Mouse (Mus musculus) liver, postnatal 0 days (tissue): ENCODE measurements around the gene Rin2. TPM values are rescaled to one million over a fixed set of nuclear protein-coding genes. Genes with fewer than 3 reads are reported as not detected.

Experiments
- ATAC-seq: fragments of 200-750 bp; cut with Nextera tagmentation; 2 replicates; pipeline ENCODE4 v1.8.0; 2017; ENCODE audit warnings: mild to moderate bottlenecking, moderate library complexity
- DNase-seq: peaks from one replicate; pipeline ENCODE4 v3.0.0-alpha.2; 2016
- H3K27ac ChIP-seq: fragments of 300-500 bp; sonication (generic); 2 replicates; pipeline ENCODE4 v1.5.1; 2014; ENCODE audit warnings: antibody characterized with exemption, moderate library complexity, mild to moderate bottlenecking, low read depth
- H3K27me3 ChIP-seq: fragments of 300-500 bp; sonication (generic); 2 replicates; pipeline ENCODE4 v1.6.1; 2014; ENCODE audit warnings: low read length, control low read depth, mixed read lengths; ENCODE audit not compliant: insufficient read depth
- H3K36me3 ChIP-seq: fragments of 300-500 bp; sonication (generic); replicated peaks from 2 replicates; pipeline ENCODE4 v1.6.1; 2014; ENCODE audit warnings: mild to moderate bottlenecking, control low read depth, low read length, moderate library complexity, mixed read lengths; ENCODE audit not compliant: insufficient read depth
- H3K4me1 ChIP-seq: fragments of 300-500 bp; sonication (generic); 2 replicates; pipeline ENCODE4 v1.6.1; 2014; ENCODE audit warnings: antibody characterized with exemption, mild to moderate bottlenecking, control low read depth; ENCODE audit not compliant: insufficient read depth
- H3K4me2 ChIP-seq: fragments of 300-500 bp; sonication (generic); 2 replicates; pipeline ENCODE4 v1.6.1; 2014; ENCODE audit warnings: low read depth, mild to moderate bottlenecking, low read length, moderate library complexity, mixed read lengths
- H3K4me3 ChIP-seq: fragments of 300-500 bp; sonication (generic); 2 replicates; pipeline ENCODE4 v1.5.1; 2014; ENCODE audit warnings: low read depth, low read length
- H3K9ac ChIP-seq: fragments of 300-500 bp; sonication (generic); replicated peaks from 2 replicates; pipeline ENCODE4 v1.6.1; 2014; ENCODE audit warnings: mild to moderate bottlenecking, moderate library complexity
- H3K9me3 ChIP-seq: fragments of 300-500 bp; sonication (generic); 2 replicates; pipeline ENCODE4 v1.6.1; 2016; ENCODE audit warnings: mild to moderate bottlenecking, control low read depth, low read length, mixed read lengths
- CTCF ChIP-seq: sonication (generic); IDR thresholded peaks from 2 replicates; pipeline ENCODE4 v1.5.1; 2016; ENCODE audit warnings: antibody characterized with exemption, low read depth
- EP300 ChIP-seq: IDR thresholded peaks from 2 replicates; pipeline ENCODE4 v1.6.1; 2016; ENCODE audit warnings: antibody characterized with exemption, low read depth, mild to moderate bottlenecking
- WGBS: fragments of 180-500 bp; shearing (Covaris S2); extraction: QIAGEN DNeasy Blood & Tissue Kit; methylation state at CpG from one replicate; pipeline ENCODE4 v1.1.7; 2014; ENCODE audit not compliant: insufficient replicate concordance; 5-methylcytosine and 5-hydroxymethylcytosine counted together
- polyA plus RNA-seq: library from polyadenylated mRNA; unstranded; fragments of >200 nt; fragmentation: Nextera tagmentation; extraction: Ambion mirVana; gene quantifications from 2 replicates; pipeline ENCODE4 v1.2.1, GENCODE M21; 2015

The Rin2 gene
- polyA plus RNA-seq, 1 experiment from 2014 or later: 5.0 TPM

DNA sequence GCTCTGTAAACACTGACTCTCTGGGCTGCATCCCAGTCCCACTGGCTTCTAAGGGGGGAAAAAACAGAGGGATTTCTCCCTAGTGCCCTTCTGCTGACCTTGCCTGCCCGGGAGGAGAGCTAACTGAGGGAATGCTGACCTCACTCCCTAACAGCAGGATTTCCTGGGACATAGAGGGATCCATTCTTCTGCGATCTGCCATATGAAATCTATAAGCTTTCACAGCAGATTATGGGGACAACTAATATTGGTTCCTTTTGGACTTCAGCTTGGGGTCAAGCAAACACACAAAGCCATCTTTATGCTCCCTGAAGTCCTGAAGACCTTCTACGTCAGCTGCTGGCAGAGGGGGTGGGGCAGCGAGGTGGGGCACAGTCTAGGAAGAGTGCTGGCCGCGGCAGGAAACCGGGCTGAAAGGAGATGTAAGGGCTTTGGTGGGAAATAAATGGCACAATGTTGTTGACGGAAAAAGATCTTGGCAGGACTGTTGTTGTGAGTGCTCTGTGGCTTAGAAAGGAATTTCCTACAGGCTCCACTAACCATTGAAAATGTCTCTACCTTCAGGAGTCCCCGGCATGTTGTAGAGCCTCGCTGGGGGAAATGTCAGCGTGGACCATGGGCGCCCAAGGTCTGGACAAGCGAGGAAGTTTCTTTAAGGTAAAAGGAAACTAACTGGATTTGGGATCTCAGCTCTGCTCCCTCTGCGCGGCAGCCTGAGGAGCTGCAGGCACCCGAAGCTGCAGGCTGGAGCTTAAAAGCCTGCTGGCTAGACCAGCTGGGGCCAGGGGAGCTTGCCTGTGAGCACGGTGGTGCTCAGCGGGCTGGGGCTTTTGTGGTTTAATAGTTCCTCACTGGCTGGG is 111.0 kb downstream of the Rin2 start:
- Histone ChIP-seq H3K4me1 (peaks cover 7% of the 10 kb centered on the region; the same call in 1 of the 2 replicates), H3K9ac (peak overlapping the region; percentile 19; the same call in 1 of the 2 replicates), H3K4me2 (peak overlapping the region; percentile 64), H3K9me3 (no peaks in the 10 kb centered on the region), H3K4me3 (peak overlapping the region; percentile 24; the same call in 1 of the 2 replicates), H3K27ac (peak overlapping the region; percentile 66), H3K27me3 (no peaks in the 10 kb centered on the region), H3K36me3 (no peaks in the 10 kb centered on the region)
- no peak for TF ChIP-seq CTCF
- DNase-seq (peak; percentile 48), ATAC-seq (peak; percentile 43; the same call in 1 of the 2 replicates)
- 2% methylated on average over 18 of the region's 18 CpGs for WGBS

- DNase-seq (no peak), ATAC-seq (no peak)
- 16% methylated on average over 3 of the region's 3 CpGs for WGBS
- TF ChIP-seq CTCF (no peak), EP300 (no peak)
- no peaks in the 10 kb centered on the region for H3K9me3 ChIP-seq
- 0 out of 2 replicates have a peak overlapping the region, but pooled peaks have one; percentile 24 for H3K4me3 ChIP-seq
- H3K36me3 ChIP-seq: no peaks in the 10 kb centered on the region
- H3K4me1 ChIP-seq: peaks cover 7% of the 10 kb centered on the region; the same call in 1 of the 2 replicates
- H3K27me3 ChIP-seq: no peaks in the 10 kb centered on the region
- peak overlapping the region; percentile 64 for H3K4me2 ChIP-seq
- H3K9ac ChIP-seq: peak overlapping the region; percentile 19; the same call in 1 of the 2 replicates
- H3K27ac ChIP-seq: peak overlapping the region; percentile 66
Observed at GRCm38 (mm10) chr2:145786618-145786932, 111.6 kb downstream of the Rin2 start.

GRCm38 (mm10) chr2:145787486-145787885 is 112.5 kb downstream of the Rin2 start:
- Histone ChIP-seq H3K27me3 (no peaks in the 10 kb centered on the region), H3K27ac (peak overlapping the region; percentile 55), H3K9ac (no peak overlapping the region), H3K4me1 (peaks cover 7% of the 10 kb centered on the region; the same call in 1 of the 2 replicates), H3K4me2 (peak overlapping the region; percentile 49), H3K9me3 (no peaks in the 10 kb centered on the region), H3K4me3 (no peak overlapping the region), H3K36me3 (no peaks in the 10 kb centered on the region)
- WGBS: 41% methylated on average over 7 of the region's 7 CpGs
- ATAC-seq (peak; percentile 76; the same call in 1 of the 2 replicates), DNase-seq (no peak)
- TF ChIP-seq CTCF (no peak), EP300 (no peak)

GRCm38 (mm10) chr2:145788562-145789346 is 113.7 kb downstream of the Rin2 start:
- H3K9ac ChIP-seq: no peak overlapping the region
- no peak overlapping the region for H3K4me2 ChIP-seq
- peaks cover 10% of the 10 kb centered on the region for H3K4me1 ChIP-seq
- no peak overlapping the region for H3K27ac ChIP-seq
- 80% methylated on average over 3 of the region's 3 CpGs for WGBS
- H3K4me3 ChIP-seq: no peak overlapping the region
- ATAC-seq (no peak), DNase-seq (no peak)
- no peak for TF ChIP-seq EP300
- TF ChIP-seq CTCF: no peak
- no peaks in the 10 kb centered on the region for H3K9me3 ChIP-seq
- H3K27me3 ChIP-seq: no peaks in the 10 kb centered on the region
- H3K36me3 ChIP-seq: no peaks in the 10 kb centered on the region

GRCm38 (mm10) chr2:145793702-145794101 is 118.7 kb downstream of the Rin2 start:
- 0 out of 2 replicates have a peak overlapping the region, but pooled peaks have one; percentile 11 for H3K9ac ChIP-seq
- peak overlapping the region; percentile 18; the same call in 1 of the 2 replicates for H3K27ac ChIP-seq
- ATAC-seq: peak; percentile 88
- 29% methylated on average over 1 of the region's 1 CpGs for WGBS
- TF ChIP-seq EP300: peak; percentile 61
- TF ChIP-seq CTCF: no peak
- DNase-seq: peak; percentile 28
- peaks cover 6% of the 10 kb centered on the region for H3K4me1 ChIP-seq
- no peak overlapping the region for H3K4me3 ChIP-seq
- no peaks in the 10 kb centered on the region for H3K27me3 ChIP-seq
- H3K4me2 ChIP-seq: no peak overlapping the region
- H3K36me3 ChIP-seq: no peaks in the 10 kb centered on the region
- no peaks in the 10 kb centered on the region for H3K9me3 ChIP-seq
